Mouse (Mus musculus): ENCODE measurements at regions not wholly inside any gene's neighbourhood (a gene's known extent, or its start where the extent isn't known, plus 50 kb on each side); places are given as distances from the start of the nearest gene placed in this dataset.
"Not testable (repeated sequence)": the region's sequence is repeated elsewhere in the genome, so short reads cannot be mapped to it uniquely, and the experiment has no call there.

DNA sequence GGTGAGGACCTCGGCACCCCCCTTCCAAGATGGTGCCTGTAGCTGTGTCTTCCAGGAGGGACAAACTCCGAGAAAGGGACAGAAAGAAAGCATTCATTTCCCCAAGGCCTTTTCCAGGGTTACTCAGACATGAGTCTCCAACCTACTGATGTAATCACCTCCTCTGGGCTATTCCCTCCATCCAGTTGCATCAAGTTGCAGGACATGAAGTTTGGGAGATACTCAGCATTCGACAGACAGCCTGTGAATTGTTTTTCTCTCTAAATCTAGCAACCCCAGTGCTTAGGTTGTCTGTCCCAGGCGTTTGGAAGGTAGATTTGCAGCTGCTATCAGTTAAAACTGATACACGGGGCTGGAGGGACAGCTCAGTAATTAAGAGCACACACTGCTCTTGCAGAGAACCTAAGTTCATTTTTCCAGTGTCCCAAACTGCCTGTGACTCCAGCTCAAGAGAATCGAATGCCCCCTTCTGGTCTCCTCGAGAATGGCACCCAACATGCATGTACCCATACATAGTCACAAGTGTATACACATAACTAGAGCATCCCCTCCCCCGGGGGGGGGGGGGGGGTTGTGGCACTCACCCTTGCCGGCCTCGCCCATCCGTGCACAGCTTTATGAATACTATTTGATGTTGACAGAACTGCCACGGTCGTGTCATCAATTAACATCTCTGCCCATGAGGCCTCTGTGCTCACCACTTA is 73.8 kb upstream of the Spata13 start:
- ATAC-seq (replicated peaks; ENCODE audit: low FRiP score, poor library complexity, severe bottlenecking), result no peak

- ATAC-seq (replicated peaks; ENCODE audit: low FRiP score, poor library complexity, severe bottlenecking), result no peak
Observed at GRCm38 (mm10) chr14:60576281-60576680, 57.5 kb upstream of the Spata13 start.

DNA sequence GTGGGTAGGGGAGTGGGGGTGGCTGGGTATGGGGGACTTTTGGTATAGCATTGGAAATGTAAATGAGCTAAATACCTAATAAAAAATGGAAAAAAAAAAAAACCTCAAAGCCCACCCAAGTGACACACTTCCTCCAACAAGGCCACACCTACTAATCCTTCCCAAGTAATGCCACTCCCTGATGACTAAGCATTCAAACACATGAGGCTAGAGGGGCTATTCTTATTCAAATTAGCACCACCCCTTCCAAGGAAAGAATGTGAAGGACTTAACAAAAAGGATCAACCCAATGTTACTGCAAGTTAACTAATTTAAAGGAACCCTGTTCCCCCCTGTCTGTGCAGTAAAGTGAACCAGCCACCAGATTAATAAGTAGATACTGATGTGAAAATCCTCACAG is 53.7 kb upstream of the Spata13 start:
- ATAC-seq (replicated peaks; ENCODE audit: low FRiP score, poor library complexity, severe bottlenecking), result not testable (repeated sequence)

Measured in erythroid progenitor cell, adult 5-6 weeks (primary cell).